Mouse (Mus musculus) bone marrow macrophage, adult 2 months (primary cell): Measurements from ENCODE around the gene Slc16a11.
A peak's percentile ranks its signal among the peaks of the same experiment; 100 is the strongest.

Source experiments
- CTCF ChIP-seq: IDR thresholded peaks from 2 replicates; pipeline ENCODE4 v1.5.1; 2012; ENCODE audit warnings: low read depth, mild to moderate bottlenecking, low read length, moderate library complexity
- POLR2A ChIP-seq: IDR thresholded peaks from 2 replicates; pipeline ENCODE4 v1.6.1; 2012; ENCODE audit warnings: mild to moderate bottlenecking, low read depth, low read length, borderline replicate concordance

- TF ChIP-seq CTCF: no peak
- peak; percentile 97 for TF ChIP-seq POLR2A
Measured at GRCm38 (mm10) chr11:70220731-70221602, 8.4 kb downstream of the Slc16a11 start, which contains the start of gene Slc16a13.
